Mouse (Mus musculus) kidney, adult 2 months (tissue): ENCODE measurements at regions not wholly inside any gene's neighbourhood (a gene's known extent, or its start where the extent isn't known, plus 50 kb on each side); places are given as distances from the start of the nearest gene placed in this dataset.

Experiments
- CTCF ChIP-seq: fragments of 200-500 bp; conservative IDR thresholded peaks from 2 replicates; pipeline ENCODE4 v1.5.1; 2011; ENCODE audit warnings: low read depth, mild to moderate bottlenecking, control low read depth, low read length, moderate library complexity, mixed read lengths; ENCODE audit not compliant: insufficient read depth, insufficient read length
- POLR2A ChIP-seq: fragments of 200-500 bp; IDR thresholded peaks from one replicate; pipeline ENCODE4 v1.6.1; 2011; ENCODE audit warnings: low read depth, low read length, control low read depth

GRCm38 (mm10) chr7:95720083-95720482 lies 451.0 kb upstream of the Tenm4 start:
- TF ChIP-seq POLR2A (no peak), CTCF (no peak)
